Mouse (Mus musculus) telencephalon, adult 2 months (tissue): ENCODE data around the gene Rtkn.

Source experiments
- DNase-seq: peaks from one replicate; pipeline ENCODE4 v3.0.0-alpha.2; 2011; ENCODE audit warnings: low read depth, low spot score

The Rtkn gene

GRCm38 (mm10) chr6:83116373-83117164 lies 18.7 kb upstream of the Rtkn start:
- DNase-seq, result no peak

DNA sequence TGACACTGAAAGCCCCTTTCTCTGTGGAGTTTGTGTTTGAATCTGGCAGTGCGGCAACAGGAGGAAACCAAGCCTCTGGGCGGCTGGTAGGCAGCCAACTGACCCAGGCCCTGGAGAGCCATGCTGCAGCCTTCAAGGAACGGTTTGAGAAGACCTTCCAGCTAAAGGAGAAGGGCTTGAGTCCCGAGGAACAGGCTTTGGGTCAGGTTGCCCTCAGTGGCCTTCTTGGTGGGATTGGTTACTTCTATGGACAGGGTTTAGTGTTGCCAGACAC lies 18.2 kb upstream of the Rtkn start:
- no peak for DNase-seq

DNA sequence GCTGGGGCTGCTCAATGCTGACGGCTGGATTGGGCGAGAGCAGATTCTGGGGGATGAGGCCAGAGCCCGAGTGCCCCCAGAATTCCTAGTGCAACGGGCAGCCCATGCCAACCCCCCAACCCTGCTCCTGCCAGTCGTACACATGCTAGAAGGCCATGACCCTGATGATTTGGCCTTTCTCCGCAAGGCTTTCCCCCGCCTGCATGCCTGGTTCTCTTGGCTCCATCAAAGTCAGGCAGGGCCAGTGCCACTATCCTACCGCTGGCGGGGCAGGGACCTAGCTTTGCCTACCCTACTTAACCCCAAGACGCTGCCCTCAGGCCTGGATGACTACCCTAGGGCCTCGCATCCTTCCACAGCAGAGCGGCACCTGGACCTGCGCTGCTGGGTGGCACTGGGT lies 17.6 kb upstream of the Rtkn start:
- DNase-seq, result no peak

GRCm38 (mm10) chr6:83118369-83118768 lies 16.9 kb upstream of the Rtkn start:
- no peak for DNase-seq

DNA sequence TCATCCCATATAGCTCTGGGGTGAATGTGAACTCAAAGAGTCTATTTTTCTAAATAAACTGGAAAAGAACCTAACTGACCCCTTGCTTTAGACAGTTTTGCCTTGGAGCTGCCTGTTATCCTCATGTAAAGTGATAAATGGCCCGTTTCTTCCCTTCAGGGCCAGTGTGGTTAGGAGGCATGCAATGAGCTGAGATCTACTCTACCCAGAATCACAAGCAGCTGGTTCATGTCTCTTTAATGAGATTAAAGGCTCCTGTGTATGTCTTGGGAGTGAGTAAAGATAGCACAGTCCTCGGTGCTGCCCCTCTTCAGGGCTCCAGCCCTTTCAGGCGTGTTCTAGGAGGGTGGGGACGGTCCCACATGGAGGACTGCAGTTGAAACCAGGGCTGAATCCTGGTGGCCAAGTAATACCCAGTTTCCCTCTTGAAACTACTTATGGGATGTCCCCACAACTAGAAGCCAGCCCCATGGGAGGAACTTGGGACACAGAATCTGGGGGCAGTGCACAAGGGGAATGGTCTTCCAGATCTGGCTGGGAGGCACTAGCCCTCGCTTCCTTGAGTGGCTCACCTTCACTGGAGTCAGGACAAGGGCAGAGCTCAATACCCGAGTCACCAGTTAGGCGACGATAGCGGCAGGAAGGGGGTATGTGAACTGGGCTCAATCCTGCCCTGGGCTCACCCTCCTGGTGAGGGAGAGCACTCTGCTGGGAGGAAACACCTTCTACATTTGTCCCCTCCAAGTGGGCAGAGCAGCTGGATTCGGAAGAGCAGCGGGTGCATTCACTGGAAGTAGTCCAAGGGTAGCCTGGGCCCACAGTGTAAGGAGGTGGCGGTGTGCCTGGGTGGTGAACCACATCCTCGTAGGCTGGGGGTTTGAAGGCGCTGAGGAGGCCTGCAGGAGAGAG lies 16.2 kb upstream of the Rtkn start:
- DNase-seq, result no peak

GRCm38 (mm10) chr6:83119734-83120051 lies 15.6 kb upstream of the Rtkn start:
- no peak for DNase-seq

DNA sequence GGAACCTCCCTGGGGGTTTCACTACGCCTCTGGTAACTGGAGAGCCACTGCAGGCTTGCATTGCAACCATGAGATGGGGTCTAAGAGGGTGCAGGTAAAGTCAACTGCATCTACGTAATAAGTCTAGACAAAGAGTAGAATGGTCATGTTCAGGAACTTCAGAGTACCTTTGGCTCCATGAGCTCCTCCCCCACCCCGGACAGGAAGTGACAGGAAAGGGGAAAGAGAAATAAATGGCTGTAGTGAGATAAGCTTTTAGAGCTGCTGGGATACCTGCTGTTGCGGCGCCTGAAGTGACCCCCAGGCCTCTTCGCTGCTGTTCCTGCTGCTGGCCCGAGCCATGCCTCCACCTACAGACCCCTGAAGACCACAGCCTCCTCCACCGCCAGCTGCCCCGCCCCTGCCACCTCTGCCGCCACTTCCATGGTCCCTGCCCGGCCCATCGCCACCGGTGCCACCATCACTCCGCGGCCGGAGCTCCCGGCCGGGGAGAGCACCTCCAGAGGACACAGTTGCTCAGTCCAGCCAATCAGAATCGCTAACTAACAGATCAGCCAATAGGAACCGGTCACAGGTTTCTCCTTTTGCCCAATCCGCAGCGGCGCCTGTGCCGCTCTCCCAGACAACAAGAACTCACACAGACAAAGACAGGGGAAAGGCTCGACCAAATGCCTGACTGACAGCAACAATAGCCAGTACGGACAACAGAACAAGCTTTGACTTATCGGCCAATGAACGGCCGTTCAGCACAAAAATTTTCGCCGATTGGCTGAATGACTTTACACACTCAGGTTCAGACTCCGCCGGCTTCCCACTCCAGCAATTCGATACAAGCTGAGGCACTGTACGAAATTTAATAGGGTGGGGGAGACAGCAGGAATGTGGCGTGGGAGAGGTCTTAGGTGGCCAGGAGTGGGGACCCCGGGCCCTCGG lies 14.1 kb upstream of the Rtkn start, which contains the start of gene Wbp1:
TSS of gene Wbp1 (minus strand) at position 630 of the 933 bp plus-strand sequence.
- DNase-seq, result peak; percentile 100

GRCm38 (mm10) chr6:83121863-83122710 lies 13.2 kb upstream of the Rtkn start:
- DNase-seq, result no peak

GRCm38 (mm10) chr6:83122961-83123360 lies 12.3 kb upstream of the Rtkn start:
- no peak for DNase-seq

DNA sequence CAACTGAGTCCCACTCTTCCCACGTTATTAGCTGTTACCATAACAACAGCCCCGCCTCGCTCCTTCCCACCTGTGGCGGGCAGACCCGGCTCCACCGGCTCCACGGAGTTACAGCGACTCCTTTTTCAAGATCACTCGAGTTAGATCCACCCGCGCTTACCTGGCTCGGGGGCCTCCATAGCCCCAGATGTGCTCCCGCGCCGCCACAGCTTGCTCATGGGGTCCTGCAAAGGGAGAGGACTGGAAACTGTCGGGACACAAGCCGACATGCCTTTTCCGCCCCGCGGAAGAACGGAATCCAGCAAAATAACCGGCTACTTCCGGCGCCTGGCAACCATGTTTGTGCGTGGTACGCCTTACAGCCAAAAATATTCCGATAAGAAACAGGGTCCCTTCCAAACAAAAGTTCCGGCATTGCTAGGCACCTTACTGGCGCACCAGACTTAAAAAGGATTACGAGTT lies 10.4 kb upstream of the Rtkn start:
- peak; percentile 96 for DNase-seq

DNA sequence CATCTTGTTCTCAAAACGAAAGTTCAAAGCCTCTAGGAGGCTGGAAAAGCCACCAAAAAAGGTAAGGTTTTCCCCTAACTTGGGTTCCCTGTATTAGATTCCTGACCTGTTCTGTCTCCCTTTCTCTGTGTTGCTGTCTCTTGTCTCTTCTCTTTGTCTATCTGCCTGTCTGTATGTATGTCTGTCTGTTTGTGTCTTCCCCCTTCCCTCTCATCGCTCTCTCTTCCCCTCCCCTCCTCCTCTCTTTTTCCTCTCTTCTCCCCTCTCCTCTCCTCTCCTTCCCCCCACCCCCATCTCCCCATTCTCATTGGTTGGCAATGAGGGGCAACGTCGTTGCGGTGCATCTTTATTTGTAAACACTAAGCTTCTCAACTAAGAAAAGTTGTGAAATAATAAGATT lies 9.9 kb upstream of the Rtkn start, which contains the start of gene Ino80b:
TSS of gene Ino80b (minus strand) at position 101 of the 400 bp plus-strand sequence.
- DNase-seq, result no peak

DNA sequence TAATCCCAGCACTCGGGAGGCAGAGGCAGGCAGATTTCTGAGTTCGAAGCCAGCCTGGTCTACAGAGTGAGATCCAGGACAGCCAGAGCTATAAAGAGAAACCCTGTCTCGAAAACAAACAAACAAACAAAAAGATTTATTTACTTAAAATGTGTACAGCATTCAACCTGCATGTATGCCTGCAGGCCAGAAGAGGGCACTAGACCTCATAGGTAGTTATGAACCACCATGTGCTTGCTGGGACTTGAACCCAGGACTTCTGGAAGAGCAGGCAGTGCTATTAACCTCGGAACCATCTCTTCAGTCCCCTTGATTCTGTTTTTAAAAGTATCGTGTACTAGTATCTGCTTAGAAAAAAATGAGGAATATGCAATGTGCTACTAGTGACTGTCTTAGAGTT lies 7.8 kb upstream of the Rtkn start:
- DNase-seq, result no peak

- no peak for DNase-seq
Measured at GRCm38 (mm10) chr6:83131469-83132034, 3.7 kb upstream of the Rtkn start.

- DNase-seq, result no peak
Measured at GRCm38 (mm10) chr6:83132176-83132919, 2.9 kb upstream of the Rtkn start.

- DNase-seq, result no peak
Measured at GRCm38 (mm10) chr6:83134226-83134625, 1.0 kb upstream of the Rtkn start.

DNA sequence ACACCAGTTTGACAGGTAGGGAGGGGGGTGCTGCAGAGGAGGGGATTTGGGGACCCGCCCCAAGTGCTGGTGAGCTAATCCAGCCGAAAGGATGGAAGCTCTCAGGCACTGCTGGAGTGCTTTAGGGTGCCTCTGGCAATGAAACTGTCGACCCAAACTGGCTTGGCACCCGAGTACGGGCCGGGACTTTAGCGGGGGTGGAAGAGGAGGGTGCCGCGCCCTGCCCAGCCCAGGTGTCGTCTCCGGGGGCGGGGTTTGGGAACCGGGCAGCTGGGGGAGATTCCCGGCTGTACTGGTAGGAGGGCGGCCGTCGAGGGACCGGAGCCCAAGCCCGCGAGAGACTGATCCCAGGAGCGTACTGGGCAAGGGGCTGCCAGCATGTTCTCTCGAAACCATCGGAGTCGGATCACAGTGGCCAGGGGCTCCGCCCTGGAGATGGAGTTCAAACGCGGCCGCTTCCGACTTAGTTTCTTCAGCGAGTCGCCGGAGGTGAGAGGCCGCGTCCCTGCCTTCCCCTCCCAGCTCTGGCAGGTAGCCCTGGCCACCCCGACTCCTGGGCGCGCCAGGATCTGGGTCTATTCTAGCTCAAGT lies 403 bp downstream of the Rtkn start:
- no peak for DNase-seq

- no peak for DNase-seq
Measured at GRCm38 (mm10) chr6:83136291-83136880, 1.1 kb downstream of the Rtkn start.

DNA sequence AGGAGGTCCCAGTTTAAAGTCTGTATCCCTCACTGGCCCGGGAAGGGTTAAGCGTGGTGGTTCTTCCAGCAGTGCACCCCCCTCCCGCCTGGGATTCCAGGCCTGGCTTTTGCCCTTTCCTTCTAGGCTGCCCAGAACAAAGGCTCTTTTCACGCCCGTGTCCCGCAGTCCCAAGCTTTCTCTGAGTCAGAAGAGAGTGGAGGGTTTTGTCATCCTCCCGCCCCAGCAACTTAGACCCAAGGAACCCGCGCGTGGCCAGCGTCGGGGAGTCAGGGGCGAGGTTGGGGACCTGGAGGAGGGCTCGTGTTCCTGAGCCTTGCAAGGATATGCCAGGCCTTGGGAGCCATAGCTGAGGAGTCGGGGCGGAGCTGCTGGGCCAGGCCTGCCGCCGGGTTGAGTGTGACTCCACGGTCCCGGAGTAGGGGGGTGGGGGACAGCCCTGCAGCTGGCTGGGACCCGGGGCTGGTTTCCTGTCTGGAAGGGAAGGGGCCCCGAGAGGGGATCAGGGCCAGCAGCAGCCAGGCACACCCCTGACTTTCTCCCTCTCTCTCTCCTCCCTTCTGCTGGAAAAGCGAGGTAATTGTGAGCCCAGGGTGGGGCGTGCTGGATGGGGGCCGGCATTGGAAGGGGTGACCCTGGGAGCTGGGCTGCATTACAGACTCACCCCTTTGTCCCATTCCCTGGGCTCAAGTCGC lies 1.8 kb downstream of the Rtkn start:
- peak; percentile 59 for DNase-seq
